Mouse (Mus musculus): Measurements from ENCODE around the gene Mob3a.

The Mob3a gene

DNA sequence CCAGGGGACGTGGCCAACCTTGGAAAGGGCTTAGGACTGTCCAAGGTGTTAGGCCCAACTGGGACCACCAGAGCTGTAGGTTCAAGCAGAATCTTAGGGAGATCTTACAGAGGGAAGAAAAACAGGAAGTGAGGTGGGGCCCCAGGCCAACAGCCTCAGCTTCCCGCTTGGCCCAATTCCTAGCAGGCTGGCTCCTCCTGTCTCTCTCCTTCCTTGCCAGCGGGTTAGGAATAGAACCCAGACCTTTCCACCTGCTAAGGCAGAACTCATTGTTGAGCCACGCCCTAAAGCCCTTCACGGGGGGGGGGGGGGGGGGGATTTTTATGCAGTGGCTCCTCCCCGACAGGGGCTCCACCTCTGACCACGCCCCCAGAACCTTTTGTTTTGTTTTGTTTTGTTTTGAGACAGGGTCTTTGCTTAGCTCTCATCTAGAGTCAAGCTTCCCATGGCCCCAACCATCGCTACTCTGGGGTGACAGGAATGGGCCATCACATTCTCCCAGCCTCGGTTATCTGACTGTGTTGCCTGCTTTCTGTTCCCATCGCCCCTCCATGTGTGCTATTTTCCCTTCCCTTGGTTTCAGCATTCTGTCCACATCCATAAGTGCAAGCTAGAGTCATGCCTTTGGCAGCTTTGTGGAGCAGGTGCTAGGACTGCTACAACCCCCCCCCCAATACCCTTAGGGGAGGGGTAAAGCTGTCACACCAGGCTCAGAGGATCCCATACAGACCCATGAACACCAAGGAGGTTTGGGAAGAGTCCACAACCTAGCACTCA, 23.0 kb downstream of the Mob3a start:
- in situ Hi-C loops (cut with MboI, MseI), result no loop called here

DNA sequence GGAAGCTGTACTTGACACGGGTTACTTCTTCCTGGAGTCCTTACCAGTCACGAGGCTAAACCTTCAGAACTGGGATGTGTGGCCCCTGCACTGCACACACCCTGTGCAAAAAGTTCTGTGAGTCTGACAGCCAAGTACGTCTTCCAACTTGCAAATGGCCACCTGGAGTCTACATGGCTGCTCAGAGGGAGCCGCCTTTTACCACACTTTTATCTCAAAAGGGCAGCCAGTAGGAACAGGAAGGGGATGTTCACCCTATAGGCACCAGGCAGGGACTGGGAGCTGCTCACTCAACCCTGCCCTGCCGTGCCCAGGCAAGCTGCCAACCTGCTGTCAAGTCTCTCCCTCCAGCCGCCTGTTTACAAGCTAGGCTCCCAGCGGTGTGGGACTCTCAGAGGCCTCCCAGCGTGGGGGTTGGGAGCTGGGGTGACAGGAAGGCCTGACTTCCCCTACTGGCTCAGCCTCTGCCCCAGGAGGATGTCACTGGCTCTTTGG, 23.8 kb downstream of the Mob3a start, which contains the start of gene Mknk2:
Mknk2 (minus strand) TSS at position 171 of the 495 bp plus-strand sequence.
- in situ Hi-C loops (cut with MboI, MseI), result no loop called here

DNA sequence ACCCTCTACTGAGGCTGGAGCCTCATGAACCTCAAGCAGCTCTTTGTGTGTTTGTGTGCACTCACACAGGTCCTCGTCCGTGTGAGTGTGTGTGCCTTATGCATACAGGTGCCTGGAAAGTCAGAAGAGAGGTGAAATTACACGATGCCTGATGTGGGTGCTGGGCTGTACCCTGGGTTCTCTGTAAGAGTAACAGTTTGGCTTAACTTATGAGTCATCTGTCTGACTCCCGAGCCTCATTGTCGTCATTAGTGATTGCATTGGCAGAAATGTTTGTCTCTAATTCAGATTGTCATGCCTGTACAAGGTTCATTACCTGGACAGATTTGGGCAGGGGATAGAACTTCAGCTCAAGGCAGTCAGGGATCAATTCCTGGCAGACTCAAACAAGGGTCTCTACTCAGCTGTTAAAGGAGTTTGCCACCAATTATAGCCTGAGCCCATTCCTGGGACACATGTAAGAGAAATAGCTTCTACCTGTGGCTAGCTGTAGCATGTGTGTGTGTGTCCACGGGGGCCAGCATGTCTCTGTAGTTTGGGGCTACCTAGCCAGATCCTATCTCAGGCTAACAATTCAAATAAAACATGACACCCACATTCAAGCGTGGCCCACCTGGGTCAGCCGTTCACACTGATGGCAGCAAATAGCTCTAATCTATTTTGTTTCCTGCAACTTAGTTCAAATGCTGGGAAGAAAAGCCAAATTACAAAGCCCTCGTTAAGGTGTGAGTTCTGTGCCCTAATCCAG, 24.5 kb downstream of the Mob3a start:
- in situ Hi-C loops (cut with MboI, MseI), result no loop called here

DNA sequence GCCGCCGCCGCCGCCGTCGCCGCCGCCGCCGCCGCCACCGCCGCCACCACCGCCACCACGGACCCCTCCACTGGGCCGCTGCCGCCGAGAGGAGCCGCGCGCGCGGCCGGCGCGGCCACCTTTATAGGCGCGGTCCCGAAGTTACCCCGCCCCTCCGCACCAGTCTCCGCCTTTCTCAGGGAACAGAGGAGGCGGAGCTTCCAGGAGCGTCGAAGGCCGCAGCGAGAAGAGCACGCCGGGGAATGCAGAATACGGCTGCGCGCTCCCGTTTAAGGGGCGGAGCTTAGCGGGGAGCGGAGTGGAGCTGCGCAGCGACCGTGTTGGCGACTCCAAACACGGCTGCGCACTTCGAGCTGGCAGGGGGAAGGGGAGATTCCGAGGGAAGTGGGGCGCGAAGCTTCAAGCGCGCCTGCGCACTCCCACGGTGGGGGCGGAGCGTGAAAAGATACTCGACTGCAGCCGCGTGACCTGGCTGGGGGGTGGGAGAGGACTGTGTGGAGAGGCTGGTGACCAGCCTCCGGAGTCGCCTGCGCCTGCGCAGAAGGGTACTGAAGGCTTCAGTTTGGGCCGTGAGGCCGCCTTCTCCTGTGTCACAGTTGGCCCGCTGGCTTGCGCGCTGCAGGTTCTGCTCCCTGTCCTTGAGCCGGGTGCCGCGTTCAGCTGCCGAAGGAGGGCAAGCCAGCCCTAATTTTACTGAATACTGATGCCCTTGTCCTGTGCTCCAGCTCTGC, 25.4 kb downstream of the Mob3a start:
- in situ Hi-C loops (cut with MboI, MseI), result no loop called here

DNA sequence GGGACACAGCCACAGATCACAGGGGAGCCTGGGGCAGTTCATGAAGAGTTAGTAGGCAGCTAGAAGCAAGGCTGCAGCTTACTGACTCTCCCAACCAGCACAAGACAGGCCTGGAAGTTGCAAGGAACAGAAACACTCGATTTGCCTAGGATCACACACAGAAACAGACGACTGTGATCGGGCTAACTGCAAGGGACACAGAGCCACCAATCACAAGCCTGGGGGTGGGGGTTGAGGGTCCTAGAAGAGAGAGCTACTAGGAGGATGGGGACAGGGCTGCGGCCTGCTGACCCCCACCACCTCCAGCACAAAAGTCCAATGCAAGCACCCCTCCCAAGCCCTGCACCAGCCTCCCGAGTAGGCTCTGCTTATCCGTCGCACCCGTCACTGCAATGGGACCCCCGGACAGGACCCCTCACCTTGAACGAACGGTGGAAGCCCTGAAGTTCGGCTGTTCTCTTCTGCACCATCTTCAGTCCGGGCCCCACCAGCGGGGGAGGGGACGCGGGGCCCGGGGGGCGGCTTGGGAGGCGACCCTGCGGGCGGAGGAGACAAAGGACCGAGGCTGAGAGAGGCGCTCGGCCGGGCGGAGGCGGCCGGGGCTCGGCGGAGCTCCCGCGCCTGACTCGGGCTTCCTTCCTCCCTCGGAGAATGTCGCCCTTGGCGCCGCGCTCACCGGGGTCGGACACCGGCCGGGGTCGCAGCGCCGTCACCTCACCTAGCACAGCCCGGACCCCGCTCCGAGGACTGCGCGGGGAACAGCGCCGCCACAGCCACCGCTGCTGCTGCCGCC, 26.2 kb downstream of the Mob3a start:
- in situ Hi-C loops (cut with MboI, MseI), result no loop called here

DNA sequence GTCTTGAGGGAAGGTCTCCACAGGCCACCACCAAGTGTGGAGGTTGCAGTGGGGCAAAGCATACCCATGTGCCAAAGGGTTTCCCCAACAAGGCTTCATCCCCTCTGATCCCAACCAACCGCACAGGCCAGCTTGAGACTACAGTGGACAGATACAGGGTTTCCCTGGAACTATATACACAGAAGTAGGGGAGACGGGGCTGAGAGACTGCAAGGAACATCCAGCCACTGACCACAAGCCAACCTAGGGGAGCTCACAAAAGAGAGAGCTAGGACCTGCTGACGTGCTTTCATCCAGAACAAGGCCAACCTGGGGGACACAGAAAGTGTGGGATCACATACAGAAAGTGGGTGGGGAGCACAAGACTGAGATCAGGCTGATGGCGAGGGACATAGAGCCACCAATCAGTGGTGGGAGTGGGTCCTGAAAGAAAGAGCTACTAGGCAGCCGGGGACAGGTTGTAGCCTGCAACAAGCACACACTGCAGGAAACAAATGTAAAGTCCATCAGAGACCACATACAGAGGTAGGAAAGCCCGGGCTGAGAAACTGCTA, 26.8 kb downstream of the Mob3a start:
- in situ Hi-C loops (cut with MboI, MseI), result no loop called here

DNA sequence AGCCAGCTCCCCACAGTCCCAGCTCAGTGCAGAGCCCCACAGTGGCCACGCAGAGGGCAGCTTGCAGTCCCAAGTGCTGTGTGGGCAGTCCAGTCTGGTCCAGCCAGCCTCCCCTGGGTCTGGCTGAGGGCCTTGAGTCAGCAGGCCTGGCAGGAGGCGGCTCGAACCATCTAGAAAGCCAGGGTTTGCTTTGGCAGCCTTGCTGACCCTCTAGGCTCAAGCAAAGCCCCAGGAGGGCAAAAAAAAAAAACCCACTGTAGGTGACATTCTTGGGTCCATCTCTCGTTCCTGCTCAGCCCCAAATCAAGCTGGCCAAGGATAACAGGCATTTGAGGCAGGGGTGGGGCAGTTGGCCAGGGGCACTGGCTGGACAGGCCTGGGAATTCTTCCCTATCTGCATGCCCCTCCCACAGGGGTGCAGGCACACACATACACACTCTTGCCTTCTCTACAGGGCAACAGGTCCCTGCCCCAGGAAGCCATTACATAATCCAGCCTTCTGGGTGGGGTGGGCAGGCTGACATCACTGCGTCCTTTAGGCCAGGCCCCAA, 27.5 kb downstream of the Mob3a start:
- in situ Hi-C loops (cut with MboI, MseI), result no loop called here

DNA sequence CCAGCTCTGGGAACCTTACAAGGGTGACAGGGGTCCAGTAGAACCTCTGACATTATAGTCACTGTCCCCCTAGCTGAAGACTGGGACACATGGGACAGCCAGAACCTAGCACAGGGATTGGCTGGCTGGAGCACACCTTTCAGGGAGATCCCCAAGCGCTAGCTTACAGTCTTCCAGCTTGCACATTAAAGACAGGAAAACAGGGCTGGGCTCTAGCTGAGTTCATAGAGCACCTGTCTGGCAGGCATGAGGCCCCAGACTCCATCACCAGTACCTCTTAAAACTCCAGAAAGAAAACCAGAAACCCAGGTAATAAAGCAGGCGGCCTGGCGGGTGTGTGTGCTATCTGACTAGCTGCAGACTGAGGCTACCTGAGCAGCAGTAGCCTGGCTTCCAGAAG, 28.1 kb downstream of the Mob3a start:
- in situ Hi-C loops (cut with MboI, MseI), result no loop called here

DNA sequence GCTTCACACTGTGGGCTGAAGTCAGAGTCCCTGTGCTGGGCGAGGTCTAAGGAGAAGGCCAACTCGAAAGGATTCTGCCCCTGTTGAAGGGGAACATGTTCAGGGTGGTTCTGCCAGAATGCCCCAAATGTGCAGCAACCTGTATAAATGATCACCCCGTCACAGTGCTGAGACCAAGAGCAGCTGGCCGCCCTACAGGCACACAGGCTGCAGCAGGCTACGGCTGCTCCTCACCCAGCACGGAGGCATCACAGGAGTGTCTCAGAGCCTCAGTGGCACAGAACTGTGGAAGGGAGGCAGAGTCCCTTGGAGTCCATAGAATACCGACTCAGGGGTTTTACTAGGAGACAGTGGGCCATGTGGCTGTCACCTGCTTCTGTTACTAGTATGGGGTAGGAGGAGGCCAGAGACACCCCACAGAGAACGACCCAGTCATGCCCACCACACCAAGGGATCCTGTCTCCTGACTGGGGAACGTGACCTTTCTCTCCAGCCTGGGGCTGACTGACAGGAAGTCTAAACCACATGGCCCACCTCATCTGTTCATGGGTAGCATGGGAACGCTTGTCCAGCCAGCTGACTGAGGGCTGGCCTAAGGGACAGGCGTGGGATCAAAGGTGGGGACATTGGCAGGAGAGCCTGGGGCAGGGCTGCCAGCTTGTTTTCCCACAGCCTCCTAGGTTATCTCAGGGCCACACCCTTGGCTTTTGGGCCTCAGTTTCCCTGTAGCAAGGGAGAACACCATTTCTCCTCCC, 29.7 kb downstream of the Mob3a start:
- in situ Hi-C loops (cut with MboI, MseI), result no loop called here

DNA sequence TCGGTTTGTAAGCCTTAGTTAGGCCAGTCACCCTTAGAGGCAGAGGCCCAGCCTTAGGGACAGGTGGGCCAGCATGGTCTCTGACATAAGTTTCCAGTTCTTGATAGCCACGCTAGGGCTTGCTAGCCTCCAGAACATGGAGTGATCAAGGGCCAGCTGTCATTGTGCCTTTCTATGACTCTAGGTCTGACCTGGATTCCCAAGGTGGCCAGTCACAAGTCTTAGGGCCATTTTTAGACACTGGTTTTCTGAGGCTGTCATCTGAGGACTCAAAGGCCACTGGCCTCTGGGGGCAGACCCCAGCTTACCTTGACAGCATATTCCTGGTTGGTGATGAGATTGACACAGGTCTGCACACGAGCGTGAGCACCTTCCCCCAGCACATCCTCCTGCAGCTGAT, 30.5 kb downstream of the Mob3a start:
- in situ Hi-C loops (cut with MboI, MseI), result no loop called here

DNA sequence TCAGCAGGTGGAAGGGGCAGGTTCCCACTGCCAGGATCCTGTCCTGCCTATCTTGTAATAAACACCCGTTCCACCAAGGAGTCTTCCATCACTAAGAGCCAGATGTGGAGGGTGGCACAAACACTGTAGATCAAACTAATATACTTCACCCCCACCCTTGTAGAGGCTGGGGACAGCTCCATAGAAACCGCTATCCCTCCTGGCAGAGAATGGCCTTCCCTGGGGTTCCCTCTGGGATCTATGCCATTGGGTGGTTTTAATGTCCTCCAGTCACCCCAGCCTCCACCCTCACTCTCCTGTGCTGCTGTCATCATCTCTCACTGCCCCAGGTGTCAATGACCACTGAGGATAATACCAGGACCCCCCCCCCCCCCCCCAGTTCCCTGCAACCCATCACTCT, 31.2 kb downstream of the Mob3a start:
- in situ Hi-C loops (cut with MboI, MseI), result no loop called here

DNA sequence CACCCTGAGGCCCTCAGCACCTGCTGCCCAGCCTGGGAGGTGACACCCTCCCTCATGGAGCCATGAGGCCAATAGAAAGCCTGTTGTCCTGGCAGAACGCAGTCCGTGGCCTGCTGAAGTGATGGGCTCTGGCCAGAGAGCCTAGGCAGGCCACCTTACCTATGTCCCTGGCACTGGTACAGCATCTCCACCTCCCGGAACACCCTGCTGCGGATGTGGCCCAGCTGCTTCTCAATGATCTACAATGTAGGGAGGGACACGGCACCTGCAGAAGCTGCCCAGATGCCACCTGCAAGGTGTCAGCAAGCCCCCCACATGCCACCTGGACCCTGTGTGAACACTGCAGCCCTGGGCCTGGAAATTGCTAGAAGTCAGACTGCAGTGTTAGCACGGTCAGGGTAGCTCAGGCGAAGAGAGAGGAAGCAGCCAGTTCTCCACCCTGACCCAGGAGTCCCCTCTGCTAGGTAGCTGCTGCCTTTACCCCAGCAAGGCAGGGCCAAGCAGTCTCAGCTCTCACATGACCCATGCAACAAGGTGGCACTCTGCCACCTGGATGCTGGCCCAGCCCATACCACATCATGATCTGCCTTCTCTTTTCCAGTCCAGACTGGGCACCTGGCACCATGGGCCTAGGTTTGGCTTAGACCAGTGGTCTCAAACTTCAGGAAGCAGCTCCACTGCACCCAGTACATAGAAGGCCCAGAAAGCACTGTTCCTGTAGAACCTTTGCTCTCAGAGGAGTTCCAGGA, 31.9 kb downstream of the Mob3a start:
- in situ Hi-C loops (cut with MboI, MseI), result no loop called here

DNA sequence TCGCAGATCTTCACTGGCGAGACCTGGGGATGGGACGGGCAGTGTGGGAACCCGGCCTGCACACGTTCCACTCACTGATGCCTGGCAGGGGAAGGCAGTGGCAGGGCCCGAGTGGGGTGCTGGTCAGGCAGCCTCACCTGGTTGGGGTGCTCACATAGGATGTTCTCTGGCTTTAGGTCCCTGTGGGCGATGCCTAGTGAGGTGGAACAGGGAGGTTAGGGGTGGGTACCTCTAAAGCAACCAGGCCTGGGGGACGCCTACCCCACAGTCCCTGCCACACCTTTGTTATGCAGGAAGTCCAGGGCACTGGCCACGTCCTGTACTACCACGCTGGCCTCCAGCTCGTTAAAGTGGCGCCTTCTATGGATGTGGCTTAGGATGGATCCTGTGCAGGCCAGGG, 32.8 kb downstream of the Mob3a start:
- in situ Hi-C loops (cut with MboI, MseI), result no loop called here

DNA sequence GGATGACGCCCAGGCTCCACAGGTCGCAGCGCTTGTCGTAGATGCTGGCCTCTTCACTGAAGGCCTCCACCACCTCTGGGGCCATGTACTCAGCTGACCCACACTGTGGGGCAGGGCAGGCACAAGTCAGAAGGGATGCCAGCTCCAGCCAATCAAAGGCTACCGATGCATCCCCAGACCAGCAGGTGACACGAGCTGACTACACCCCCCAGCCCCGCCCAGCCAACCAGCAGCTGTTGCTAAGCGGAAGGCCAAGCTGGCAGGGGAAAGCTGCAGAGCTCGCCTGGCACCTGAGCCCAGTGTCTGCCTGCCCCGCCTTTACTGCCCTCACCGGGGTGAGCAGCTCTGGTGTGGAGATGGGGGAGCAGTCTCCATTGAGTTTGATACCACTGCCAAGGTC, 33.2 kb downstream of the Mob3a start:
- in situ Hi-C loops (cut with MboI, MseI), result no loop called here

DNA sequence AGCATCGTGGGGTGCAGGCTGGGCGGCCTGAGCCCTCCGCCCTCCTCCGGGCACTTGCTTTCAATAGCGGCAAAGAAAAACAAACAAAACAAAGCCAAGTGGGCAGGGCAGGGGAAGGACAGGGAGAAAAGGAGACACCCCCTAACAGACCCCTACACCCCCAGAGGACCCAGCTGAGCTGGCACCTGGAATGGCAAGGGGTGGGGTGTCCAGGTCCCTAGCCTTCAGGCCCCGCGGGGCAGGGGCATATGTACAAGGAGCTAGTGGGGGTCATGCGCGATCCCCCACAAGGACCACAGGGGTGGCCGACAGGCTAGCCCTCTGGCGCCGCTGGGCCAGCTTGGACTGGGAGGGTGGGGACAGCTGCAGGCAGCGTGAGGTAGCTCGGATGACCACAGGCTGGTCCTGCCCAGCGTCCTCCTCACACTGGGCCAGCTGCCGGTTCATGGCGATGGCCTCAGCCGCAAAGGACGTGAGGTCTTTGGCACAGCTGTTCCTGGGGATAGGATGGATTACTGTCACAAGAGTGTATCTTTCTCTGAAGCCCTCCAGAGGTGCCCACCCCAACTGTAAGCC, 34.9 kb downstream of the Mob3a start:
- in situ Hi-C loops (cut with MboI, MseI), result no loop called here

DNA sequence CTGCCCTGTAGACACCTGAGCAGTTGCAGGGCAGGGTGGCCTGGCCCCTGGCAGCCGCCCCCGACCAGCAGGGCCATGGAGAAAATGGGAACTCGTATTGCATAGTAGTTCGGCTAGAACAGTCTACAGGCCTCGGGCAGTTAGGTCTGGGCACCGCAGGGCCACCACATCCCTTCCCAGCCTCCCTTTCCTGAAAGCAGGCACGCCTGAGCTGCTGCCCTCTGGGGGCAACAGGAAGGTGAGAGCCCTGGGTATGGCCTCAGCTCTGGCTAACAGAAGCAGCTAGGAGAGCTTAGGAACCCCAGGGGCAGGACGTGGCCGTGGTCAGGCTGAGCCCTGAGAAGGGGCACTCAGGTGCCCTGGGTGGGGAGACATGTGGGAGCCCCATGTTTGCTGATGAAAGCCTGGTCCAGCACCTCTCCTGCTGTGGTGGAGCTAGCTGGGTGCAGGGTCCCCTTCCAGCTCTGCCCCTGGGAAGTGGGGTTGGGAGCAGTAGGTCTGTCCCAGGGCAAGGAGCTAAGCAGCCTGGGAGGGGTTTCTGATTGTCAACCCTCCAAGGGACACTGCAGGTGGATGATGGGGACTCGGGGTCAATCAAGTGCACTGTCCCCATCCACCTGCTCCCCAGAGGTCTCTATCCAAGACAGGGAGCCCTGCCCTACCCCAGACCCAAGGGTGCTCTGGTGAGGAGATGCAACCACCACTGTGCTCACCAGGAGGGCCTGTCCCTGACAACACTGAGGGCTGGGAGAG, 35.6 kb downstream of the Mob3a start:
- in situ Hi-C loops (cut with MboI, MseI), result no loop called here

DNA sequence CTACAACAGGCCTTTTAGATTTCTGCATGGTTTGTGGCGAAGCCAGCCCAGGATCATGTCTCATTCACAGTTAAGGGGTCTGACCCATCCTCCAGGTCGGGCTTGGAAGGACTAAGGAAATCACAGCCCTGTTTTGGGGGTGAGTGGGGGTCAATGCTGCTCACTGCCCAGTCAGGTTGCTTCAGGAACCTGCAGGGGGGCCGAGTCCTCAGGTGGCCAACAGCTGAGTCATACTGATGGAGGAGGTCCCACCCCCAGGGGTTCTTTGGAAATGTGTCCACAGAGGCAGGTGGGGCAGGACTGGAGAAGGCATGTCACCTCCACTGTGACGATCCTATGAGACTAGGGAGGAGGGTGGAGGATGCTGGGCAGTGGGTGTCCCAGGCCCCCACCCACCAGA, 36.3 kb downstream of the Mob3a start:
- in situ Hi-C loops (cut with MboI, MseI), result no loop called here

DNA sequence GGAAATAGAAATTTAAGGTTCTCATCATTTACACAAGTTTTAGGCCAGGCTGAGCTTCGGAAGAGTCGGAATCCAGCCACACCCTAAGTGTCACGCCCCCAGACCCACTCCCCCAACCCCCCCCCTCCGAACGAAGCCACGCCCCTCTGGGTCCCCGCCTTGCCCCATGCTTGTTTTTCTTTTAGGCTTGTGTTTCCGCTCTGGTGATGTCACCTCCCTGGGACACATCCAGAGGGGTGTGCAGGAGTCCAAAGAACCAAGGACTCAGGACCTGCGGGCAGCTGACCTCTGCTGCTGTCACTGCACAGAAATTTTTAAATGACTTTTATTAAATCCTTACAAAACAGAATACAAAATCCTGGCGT, 36.8 kb downstream of the Mob3a start:
- in situ Hi-C loops (cut with MboI, MseI), result no loop called here
